Mouse (Mus musculus) intestine, embryonic 15.5 days (tissue): ENCODE data around the gene Gm10722. TPM values are rescaled to one million over a fixed set of nuclear protein-coding genes. Genes with fewer than 3 reads are reported as not detected.
A peak's percentile ranks its signal among the peaks of the same experiment; 100 is the strongest.
"Not testable (repeated sequence)": the region's sequence is repeated elsewhere in the genome, so short reads cannot be mapped to it uniquely, and the experiment has no call there.

Source experiments
- ATAC-seq: fragments of 200-750 bp; cut with Nextera tagmentation; 2 replicates; pipeline ENCODE4 v1.8.0; 2017; ENCODE audit warnings: moderate TSS enrichment, moderate library complexity
- H3K27ac ChIP-seq: fragments of 300-500 bp; sonication (generic); 2 replicates; pipeline ENCODE4 v1.5.1; 2015; ENCODE audit warnings: mild to moderate bottlenecking, inconsistent platforms
- H3K27me3 ChIP-seq: fragments of 300-500 bp; sonication (generic); replicated peaks from 2 replicates; pipeline ENCODE4 v1.6.1; 2015; ENCODE audit warnings: inconsistent platforms
- H3K36me3 ChIP-seq: fragments of 300-500 bp; sonication (generic); 2 replicates; pipeline ENCODE4 v1.6.1; 2015; ENCODE audit warnings: inconsistent platforms
- H3K4me1 ChIP-seq: fragments of 300-500 bp; sonication (generic); replicated peaks from 2 replicates; pipeline ENCODE4 v1.6.1; 2015; ENCODE audit warnings: inconsistent platforms
- H3K4me2 ChIP-seq: fragments of 300-500 bp; sonication (generic); replicated peaks from 2 replicates; pipeline ENCODE4 v1.6.1; 2015; ENCODE audit warnings: mild to moderate bottlenecking, inconsistent platforms
- H3K4me3 ChIP-seq: fragments of 300-500 bp; sonication (generic); replicated peaks from 2 replicates; pipeline ENCODE4 v1.5.1; 2015; ENCODE audit warnings: inconsistent platforms
- H3K9ac ChIP-seq: fragments of 300-500 bp; sonication (generic); 2 replicates; pipeline ENCODE4 v1.6.1; 2015; ENCODE audit warnings: inconsistent platforms
- H3K9me3 ChIP-seq: fragments of 300-500 bp; sonication (generic); 2 replicates; pipeline ENCODE4 v1.6.1; 2016; ENCODE audit warnings: inconsistent platforms
- WGBS: fragments of 180-500 bp; shearing (Covaris S2); methylation state at CpG from one replicate; pipeline ENCODE4 v1.1.7; 2015; 5-methylcytosine and 5-hydroxymethylcytosine counted together
- polyA plus RNA-seq: library from polyadenylated mRNA; unstranded; fragments of >200 nt; fragmentation: Nextera tagmentation; extraction: Ambion mirVana; gene quantifications from 2 replicates; pipeline ENCODE4 v1.2.1, GENCODE M21; 2015

Gene Gm10722
- polyA plus RNA-seq, 1 experiment from 2014 or later: not detected

- H3K9me3 ChIP-seq, ATAC-seq, H3K27ac ChIP-seq, H3K4me3 ChIP-seq, H3K9ac ChIP-seq, H3K27me3 ChIP-seq, H3K4me1 ChIP-seq, H3K4me2 ChIP-seq, H3K36me3 ChIP-seq: not testable (repeated sequence)
- WGBS: 89% methylated on average over 1 of the region's 9 CpGs
Measured at GRCm38 (mm10) chr9:3017108-3017507, 16.4 kb downstream of the Gm10722 start, which contains the start of gene Gm10719. TSS of gene Gm10719 (plus strand) at chr9:3017408.

GRCm38 (mm10) chr9:3018944-3019343, 18.2 kb downstream of the Gm10722 start:
- not testable (repeated sequence) for H3K27ac ChIP-seq, H3K36me3 ChIP-seq, H3K9me3 ChIP-seq, H3K27me3 ChIP-seq, H3K4me3 ChIP-seq, ATAC-seq, H3K4me1 ChIP-seq, H3K4me2 ChIP-seq, H3K9ac ChIP-seq
- WGBS: 61% methylated on average over 9 of the region's 9 CpGs

GRCm38 (mm10) chr9:3019835-3020727, 19.4 kb downstream of the Gm10722 start:
- 78% methylated on average over 17 of the region's 19 CpGs for WGBS
- not testable (repeated sequence) for H3K4me3 ChIP-seq, H3K27me3 ChIP-seq, H3K4me2 ChIP-seq, H3K36me3 ChIP-seq, H3K27ac ChIP-seq, H3K9me3 ChIP-seq, H3K4me1 ChIP-seq, H3K9ac ChIP-seq
- ATAC-seq: peak; percentile 71; the same call in 1 of the 2 replicates

GRCm38 (mm10) chr9:3022316-3023008, 21.7 kb downstream of the Gm10722 start:
- H3K4me2 ChIP-seq, H3K36me3 ChIP-seq, H3K9ac ChIP-seq, H3K27ac ChIP-seq, ATAC-seq, H3K4me3 ChIP-seq, H3K27me3 ChIP-seq, H3K4me1 ChIP-seq, H3K9me3 ChIP-seq: not testable (repeated sequence)
- 75% methylated on average over 11 of the region's 13 CpGs for WGBS

GRCm38 (mm10) chr9:3023312-3023984, 22.7 kb downstream of the Gm10722 start, which contains the start of gene Gm10718:
TSS of gene Gm10718 (plus strand) at chr9:3023547.
- not testable (repeated sequence) for H3K9me3 ChIP-seq, H3K4me1 ChIP-seq, H3K36me3 ChIP-seq, H3K9ac ChIP-seq, H3K27ac ChIP-seq, H3K4me3 ChIP-seq, ATAC-seq, H3K4me2 ChIP-seq, H3K27me3 ChIP-seq
- WGBS: 74% methylated on average over 12 of the region's 13 CpGs

GRCm38 (mm10) chr9:3023985-3024648, 23.4 kb downstream of the Gm10722 start:
- not testable (repeated sequence) for H3K27ac ChIP-seq, H3K9me3 ChIP-seq, H3K4me3 ChIP-seq, H3K9ac ChIP-seq, H3K27me3 ChIP-seq, ATAC-seq, H3K4me2 ChIP-seq, H3K36me3 ChIP-seq, H3K4me1 ChIP-seq
- whole genome bisulfite sequencing: 78% methylated on average over 16 of the region's 16 CpGs

GRCm38 (mm10) chr9:3024912-3025467, 24.3 kb downstream of the Gm10722 start, which contains the start of gene Gm10717:
TSS of gene Gm10717 (plus strand) at chr9:3025417.
- H3K4me2 ChIP-seq, H3K36me3 ChIP-seq, H3K9ac ChIP-seq, H3K4me1 ChIP-seq, H3K27ac ChIP-seq, H3K4me3 ChIP-seq, ATAC-seq, H3K9me3 ChIP-seq, H3K27me3 ChIP-seq: not testable (repeated sequence)
- 71% methylated on average over 12 of the region's 12 CpGs for WGBS

GRCm38 (mm10) chr9:3025653-3026052, 24.9 kb downstream of the Gm10722 start:
- H3K9ac ChIP-seq, H3K27ac ChIP-seq, ATAC-seq, H3K9me3 ChIP-seq, H3K27me3 ChIP-seq, H3K4me1 ChIP-seq, H3K4me3 ChIP-seq, H3K4me2 ChIP-seq, H3K36me3 ChIP-seq: not testable (repeated sequence)
- 72% methylated on average over 5 of the region's 6 CpGs for WGBS

GRCm38 (mm10) chr9:3026136-3026535, 25.4 kb downstream of the Gm10722 start:
- not testable (repeated sequence) for ATAC-seq, H3K4me2 ChIP-seq, H3K27me3 ChIP-seq, H3K9ac ChIP-seq, H3K4me3 ChIP-seq, H3K27ac ChIP-seq, H3K9me3 ChIP-seq, H3K4me1 ChIP-seq, H3K36me3 ChIP-seq
- 73% methylated on average over 5 of the region's 5 CpGs for WGBS

- 66% methylated on average over 9 of the region's 9 CpGs for WGBS
- H3K27ac ChIP-seq, H3K4me3 ChIP-seq, H3K4me2 ChIP-seq, H3K4me1 ChIP-seq, H3K36me3 ChIP-seq, H3K9ac ChIP-seq, H3K9me3 ChIP-seq, H3K27me3 ChIP-seq, ATAC-seq: not testable (repeated sequence)
Measured at GRCm38 (mm10) chr9:3026741-3027140, 26.0 kb downstream of the Gm10722 start.

- not testable (repeated sequence) for H3K27ac ChIP-seq
Measured at GRCm38 (mm10) chr9:3027200-3027599, 26.5 kb downstream of the Gm10722 start.

More at GRCm38 (mm10) chr9:3027200-3027599, 26.5 kb downstream of the Gm10722 start:
- H3K4me3 ChIP-seq, H3K9ac ChIP-seq, ATAC-seq, H3K4me2 ChIP-seq, H3K36me3 ChIP-seq, H3K9me3 ChIP-seq, H3K4me1 ChIP-seq, H3K27me3 ChIP-seq: not testable (repeated sequence)
- 69% methylated on average over 9 of the region's 9 CpGs for WGBS
